Mouse (Mus musculus): Measurements from ENCODE around the gene Dhx15. TPM values are rescaled to one million over a fixed set of nuclear protein-coding genes. Genes with fewer than 3 reads are reported as not detected.
A peak's percentile ranks its signal among the peaks of the same experiment; 100 is the strongest.

Dhx15 gene
- polyA plus RNA-seq, 1 experiment from 2014 or later: 169 TPM

DNA sequence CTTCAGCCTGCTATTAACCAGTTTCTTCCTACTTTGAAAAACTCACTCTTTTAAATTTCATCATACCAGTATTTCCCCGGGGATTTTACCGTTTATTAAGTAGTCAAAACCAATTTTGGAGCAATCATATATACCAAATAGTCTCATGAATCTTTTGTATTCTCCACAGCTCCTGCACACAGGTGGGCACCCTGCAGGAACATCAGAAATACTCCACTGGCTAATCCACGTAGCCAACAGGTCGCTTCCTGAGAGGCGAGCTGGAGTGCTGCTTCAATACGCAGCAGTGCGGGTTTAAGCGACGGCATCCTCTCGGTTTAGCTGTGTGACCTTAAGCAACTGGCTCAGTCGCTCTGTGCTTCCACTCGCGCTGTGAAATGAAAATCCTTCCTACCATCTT, 58.9 kb downstream of the Dhx15 start:
- Histone ChIP-seq H3K27ac (ENCODE audit: low read length) (no peak overlapping the region), H3K4me1 (replicated peaks; ENCODE audit: control insufficient read depth, insufficient read depth, low read length) (no peaks in the 10 kb centered on the region), H3K27me3 (replicated peaks; ENCODE audit: control insufficient read depth, insufficient read depth, low read length) (no peaks in the 10 kb centered on the region), H3K9ac (replicated peaks; ENCODE audit: low read depth, low read length) (no peak overlapping the region), H3K36me3 (ENCODE audit: control insufficient read depth, insufficient read depth) (no peaks in the 10 kb centered on the region), H3K4me3 (replicated peaks; ENCODE audit: low read length) (no peak overlapping the region), H3K4me2 (ENCODE audit: low read length) (no peak overlapping the region), H3K9me3 (ENCODE audit: control insufficient read depth, low read length) (no peaks in the 10 kb centered on the region)
- 94% methylated on average over 13 of the region's 13 CpGs for WGBS
- ATAC-seq: no peak

DNA sequence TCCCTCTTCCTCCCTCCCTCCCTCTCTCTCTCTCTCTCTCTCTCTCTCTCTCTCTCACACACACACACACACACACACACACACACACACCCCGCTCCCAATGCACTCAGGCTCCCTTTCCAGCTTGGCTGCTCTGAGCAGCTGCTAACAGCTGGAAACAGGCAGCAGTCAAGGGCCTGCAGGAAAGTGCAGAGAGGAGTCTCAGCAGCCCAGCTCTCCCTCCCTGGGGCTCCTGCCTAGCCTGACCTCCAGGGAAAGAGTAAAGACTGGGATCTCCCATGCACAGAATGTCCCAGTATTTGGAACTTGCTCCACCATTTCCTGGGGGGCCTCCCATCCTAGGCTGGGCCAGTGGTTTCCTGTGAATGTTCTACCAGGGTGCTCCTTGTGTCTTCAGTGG, 59.8 kb downstream of the Dhx15 start:
- Histone ChIP-seq H3K4me3 (replicated peaks; ENCODE audit: low read length) (no peak overlapping the region), H3K4me2 (ENCODE audit: low read length) (no peak overlapping the region), H3K9ac (replicated peaks; ENCODE audit: low read depth, low read length) (no peak overlapping the region), H3K9me3 (ENCODE audit: control insufficient read depth, low read length) (no peaks in the 10 kb centered on the region), H3K4me1 (replicated peaks; ENCODE audit: control insufficient read depth, insufficient read depth, low read length) (no peaks in the 10 kb centered on the region), H3K27me3 (replicated peaks; ENCODE audit: control insufficient read depth, insufficient read depth, low read length) (no peaks in the 10 kb centered on the region), H3K27ac (ENCODE audit: low read length) (no peak overlapping the region), H3K36me3 (ENCODE audit: control insufficient read depth, insufficient read depth) (no peaks in the 10 kb centered on the region)
- WGBS: 100% methylated on average over 1 of the region's 1 CpGs
- no peak for ATAC-seq

DNA sequence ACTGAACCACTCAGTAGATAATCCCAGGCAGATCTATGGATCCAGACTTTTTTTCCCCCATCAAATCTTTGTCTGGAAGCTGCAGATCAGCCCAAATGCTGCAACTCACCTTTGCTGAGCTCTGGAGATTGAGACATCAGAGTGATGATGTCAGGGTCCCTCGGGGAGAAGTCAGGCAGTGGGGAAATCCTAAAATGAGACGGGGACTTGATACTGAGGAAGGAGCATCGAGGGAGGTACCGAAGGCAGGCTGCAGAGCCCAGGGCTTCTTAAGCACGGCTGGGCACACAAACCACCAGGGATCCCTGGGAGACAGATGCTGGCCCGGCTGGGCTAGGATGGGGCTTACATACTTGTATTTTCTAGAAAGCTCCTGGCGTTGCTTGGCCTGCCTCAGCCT, 64.1 kb downstream of the Dhx15 start:
- Histone ChIP-seq H3K36me3 (ENCODE audit: control insufficient read depth, insufficient read depth) (no peaks in the 10 kb centered on the region), H3K27ac (ENCODE audit: low read length) (no peak overlapping the region), H3K9me3 (ENCODE audit: control insufficient read depth, low read length) (no peaks in the 10 kb centered on the region), H3K4me2 (ENCODE audit: low read length) (no peak overlapping the region), H3K4me1 (replicated peaks; ENCODE audit: control insufficient read depth, insufficient read depth, low read length) (no peaks in the 10 kb centered on the region), H3K27me3 (replicated peaks; ENCODE audit: control insufficient read depth, insufficient read depth, low read length) (no peaks in the 10 kb centered on the region), H3K4me3 (replicated peaks; ENCODE audit: low read length) (no peak overlapping the region), H3K9ac (replicated peaks; ENCODE audit: low read depth, low read length) (no peak overlapping the region)
- 77% methylated on average over 7 of the region's 7 CpGs for WGBS
- ATAC-seq: no peak

DNA sequence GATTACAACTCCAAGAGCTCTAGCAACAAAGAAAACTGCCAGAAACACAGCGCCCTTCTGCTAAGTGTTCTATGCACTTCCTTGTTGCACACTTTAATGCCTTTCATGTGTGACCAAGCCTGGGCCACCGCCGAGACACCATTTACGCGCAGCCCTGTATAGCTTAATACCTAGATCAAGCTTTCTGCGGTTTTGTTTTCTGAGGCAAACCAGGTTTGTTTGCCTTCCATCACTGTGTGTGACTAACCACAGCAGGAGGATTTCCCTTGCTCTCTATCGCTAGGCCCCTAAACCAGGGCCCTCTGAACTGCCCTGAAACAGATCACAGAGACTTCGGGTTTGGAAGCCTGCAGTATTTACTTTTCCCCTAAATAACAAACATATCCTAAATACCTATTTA, 64.5 kb downstream of the Dhx15 start:
- Histone ChIP-seq H3K4me3 (replicated peaks; ENCODE audit: low read length) (no peak overlapping the region), H3K4me1 (replicated peaks; ENCODE audit: control insufficient read depth, insufficient read depth, low read length) (no peaks in the 10 kb centered on the region), H3K36me3 (ENCODE audit: control insufficient read depth, insufficient read depth) (no peaks in the 10 kb centered on the region), H3K4me2 (ENCODE audit: low read length) (no peak overlapping the region), H3K9ac (replicated peaks; ENCODE audit: low read depth, low read length) (no peak overlapping the region), H3K9me3 (ENCODE audit: control insufficient read depth, low read length) (no peaks in the 10 kb centered on the region), H3K27ac (ENCODE audit: low read length) (no peak overlapping the region), H3K27me3 (replicated peaks; ENCODE audit: control insufficient read depth, insufficient read depth, low read length) (no peaks in the 10 kb centered on the region)
- WGBS: 79% methylated on average over 8 of the region's 8 CpGs
- no peak for ATAC-seq

DNA sequence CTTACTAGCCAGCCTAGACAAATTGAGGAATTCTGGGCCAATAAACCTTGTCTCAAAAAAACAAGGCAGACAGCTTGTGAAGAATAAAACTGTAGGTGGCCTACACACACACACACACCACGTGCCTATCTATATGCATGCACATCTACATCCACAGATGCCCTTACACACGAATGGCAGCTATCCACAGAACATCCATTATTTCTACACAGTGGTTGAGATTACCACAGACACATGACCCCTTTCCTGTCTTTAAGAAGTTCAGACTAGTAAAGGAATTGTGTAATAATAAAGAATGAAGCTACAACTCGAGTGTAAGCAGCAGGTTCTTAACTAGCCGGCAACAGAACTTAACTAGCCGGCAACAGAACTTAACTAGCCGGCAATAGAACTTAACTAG, 68.2 kb downstream of the Dhx15 start:
- Histone ChIP-seq H3K9ac (replicated peaks; ENCODE audit: low read depth, low read length) (no peak overlapping the region), H3K4me2 (ENCODE audit: low read length) (no peak overlapping the region), H3K27ac (ENCODE audit: low read length) (no peak overlapping the region), H3K36me3 (ENCODE audit: control insufficient read depth, insufficient read depth) (no peaks in the 10 kb centered on the region), H3K4me3 (replicated peaks; ENCODE audit: low read length) (no peak overlapping the region), H3K9me3 (ENCODE audit: control insufficient read depth, low read length) (no peaks in the 10 kb centered on the region), H3K4me1 (replicated peaks; ENCODE audit: control insufficient read depth, insufficient read depth, low read length) (no peaks in the 10 kb centered on the region), H3K27me3 (replicated peaks; ENCODE audit: control insufficient read depth, insufficient read depth, low read length) (no peaks in the 10 kb centered on the region; the same call in 1 of the 2 replicates)
- no peak for ATAC-seq
- WGBS: 92% methylated on average over 6 of the region's 6 CpGs

DNA sequence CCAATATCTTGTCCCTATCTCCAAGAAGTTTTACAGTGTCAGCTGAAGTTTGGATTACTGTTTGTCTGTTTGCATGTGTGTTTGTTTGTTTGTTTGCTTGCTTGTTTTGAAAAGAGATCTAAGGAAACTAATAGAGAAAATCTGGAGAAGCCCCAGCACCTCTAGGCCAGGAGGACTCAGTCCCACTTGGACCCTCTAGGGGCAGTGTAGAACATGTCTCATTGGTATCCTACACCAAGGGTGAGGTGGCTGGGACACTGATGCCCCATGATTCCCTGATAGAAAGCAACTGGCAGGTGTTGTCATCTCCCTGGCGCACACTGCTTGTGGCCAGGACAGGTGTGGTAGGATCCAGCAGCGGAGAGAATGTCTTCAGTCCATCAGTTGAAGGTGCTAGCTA, 70.5 kb downstream of the Dhx15 start:
- Histone ChIP-seq H3K4me2 (ENCODE audit: low read length) (no peak overlapping the region), H3K4me3 (replicated peaks; ENCODE audit: low read length) (no peak overlapping the region), H3K4me1 (replicated peaks; ENCODE audit: control insufficient read depth, insufficient read depth, low read length) (peaks cover 8% of the 10 kb centered on the region), H3K9ac (replicated peaks; ENCODE audit: low read depth, low read length) (no peak overlapping the region), H3K9me3 (ENCODE audit: control insufficient read depth, low read length) (no peaks in the 10 kb centered on the region), H3K27ac (ENCODE audit: low read length) (no peak overlapping the region), H3K36me3 (ENCODE audit: control insufficient read depth, insufficient read depth) (no peaks in the 10 kb centered on the region), H3K27me3 (replicated peaks; ENCODE audit: control insufficient read depth, insufficient read depth, low read length) (no peaks in the 10 kb centered on the region; the same call in 1 of the 2 replicates)
- WGBS: 60% methylated on average over 2 of the region's 2 CpGs
- no peak for ATAC-seq

DNA sequence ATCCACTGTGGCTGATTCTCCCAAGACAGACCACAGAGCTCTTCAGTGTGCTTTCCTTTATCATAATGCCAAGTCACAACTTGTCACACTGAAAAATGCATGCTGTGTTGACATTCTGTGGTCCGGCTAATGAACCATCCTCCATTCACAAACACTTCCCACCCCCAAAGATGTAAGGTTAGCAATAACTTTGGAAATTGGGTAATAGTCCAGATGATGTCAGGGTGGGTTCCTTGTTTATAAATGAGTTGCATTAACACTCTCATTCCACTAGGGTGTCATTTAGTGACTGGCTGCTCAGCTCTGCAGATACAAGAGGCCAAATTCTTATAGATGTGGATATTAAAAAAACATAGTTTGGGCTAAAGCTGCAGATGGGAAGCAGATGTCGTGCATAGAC, 71.1 kb downstream of the Dhx15 start:
- 79% methylated on average over 2 of the region's 2 CpGs for WGBS
- no peak for ATAC-seq

DNA sequence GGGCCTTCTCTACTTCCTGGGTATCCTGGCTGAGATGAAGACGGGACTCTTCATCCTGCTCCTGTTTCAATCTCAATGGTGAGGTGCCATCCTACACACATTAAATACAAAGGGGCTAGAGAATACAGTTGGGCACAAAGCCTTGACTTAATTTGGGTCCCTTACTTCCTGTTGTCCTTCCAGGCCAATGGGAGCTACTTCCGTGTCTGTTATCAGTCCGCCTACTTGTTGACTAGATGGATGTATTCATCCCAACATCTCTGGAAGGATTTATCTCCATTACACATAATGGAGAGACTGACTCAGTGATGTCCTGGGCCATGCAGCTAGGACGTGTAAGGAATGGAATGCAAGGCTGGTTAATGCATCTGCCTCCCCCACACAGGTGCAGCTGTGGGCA, 72.5 kb downstream of the Dhx15 start:
- no peaks in the 10 kb centered on the region for H3K9me3 ChIP-seq (ENCODE audit: control insufficient read depth, low read length)
- WGBS: 92% methylated on average over 4 of the region's 4 CpGs
- H3K9ac ChIP-seq (replicated peaks; ENCODE audit: low read depth, low read length): no peak overlapping the region
- H3K27ac ChIP-seq (ENCODE audit: low read length): no peak overlapping the region
- no peak overlapping the region for H3K4me2 ChIP-seq (ENCODE audit: low read length)
- H3K27me3 ChIP-seq (replicated peaks; ENCODE audit: control insufficient read depth, insufficient read depth, low read length): no peaks in the 10 kb centered on the region; the same call in 1 of the 2 replicates
- H3K4me3 ChIP-seq (replicated peaks; ENCODE audit: low read length): no peak overlapping the region
- no peak for ATAC-seq
- no peaks in the 10 kb centered on the region for H3K36me3 ChIP-seq (ENCODE audit: control insufficient read depth, insufficient read depth)
- H3K4me1 ChIP-seq (replicated peaks; ENCODE audit: control insufficient read depth, insufficient read depth, low read length): peaks cover 24% of the 10 kb centered on the region

More for the DNA sequence above, 71.1 kb downstream of the Dhx15 start:
- Histone ChIP-seq H3K4me3 (replicated peaks; ENCODE audit: low read length) (no peak overlapping the region), H3K9me3 (ENCODE audit: control insufficient read depth, low read length) (no peaks in the 10 kb centered on the region), H3K4me1 (replicated peaks; ENCODE audit: control insufficient read depth, insufficient read depth, low read length) (peaks cover 15% of the 10 kb centered on the region), H3K36me3 (ENCODE audit: control insufficient read depth, insufficient read depth) (no peaks in the 10 kb centered on the region), H3K27me3 (replicated peaks; ENCODE audit: control insufficient read depth, insufficient read depth, low read length) (no peaks in the 10 kb centered on the region; the same call in 1 of the 2 replicates), H3K4me2 (ENCODE audit: low read length) (no peak overlapping the region), H3K9ac (replicated peaks; ENCODE audit: low read depth, low read length) (no peak overlapping the region), H3K27ac (ENCODE audit: low read length) (no peak overlapping the region)

DNA sequence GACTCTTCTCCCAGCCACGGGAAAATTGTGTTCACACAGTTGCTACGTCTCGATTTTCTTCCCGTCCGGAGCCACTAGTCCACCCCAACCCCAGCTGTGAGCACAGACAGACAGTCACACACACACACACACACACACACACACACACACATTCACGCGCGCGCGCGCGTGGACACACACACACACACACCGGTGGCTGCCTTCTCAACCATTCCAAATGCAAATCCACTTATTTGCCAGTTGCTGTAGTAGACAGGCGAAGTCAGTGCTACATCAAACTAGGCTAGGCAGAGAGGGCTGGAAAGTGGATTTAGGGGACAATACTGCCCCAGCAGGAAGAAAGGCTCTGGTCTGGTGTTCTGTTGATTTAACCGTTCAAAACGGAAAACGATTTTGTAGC, 73.9 kb downstream of the Dhx15 start:
- H3K27me3 ChIP-seq (replicated peaks; ENCODE audit: control insufficient read depth, insufficient read depth, low read length): peaks cover 4% of the 10 kb centered on the region; the same call in 1 of the 2 replicates
- peaks cover 34% of the 10 kb centered on the region for H3K4me1 ChIP-seq (replicated peaks; ENCODE audit: control insufficient read depth, insufficient read depth, low read length)
- no peaks in the 10 kb centered on the region for H3K36me3 ChIP-seq (ENCODE audit: control insufficient read depth, insufficient read depth)
- peak overlapping the region; percentile 100 for H3K4me2 ChIP-seq (ENCODE audit: low read length)
- no peak overlapping the region for H3K27ac ChIP-seq (ENCODE audit: low read length)
- ATAC-seq: 0 out of 2 replicates have a peak, but pooled peaks have one; percentile 2
- no peaks in the 10 kb centered on the region for H3K9me3 ChIP-seq (ENCODE audit: control insufficient read depth, low read length)
- H3K9ac ChIP-seq (replicated peaks; ENCODE audit: low read depth, low read length): no peak overlapping the region; the same call in 1 of the 2 replicates
- H3K4me3 ChIP-seq (replicated peaks; ENCODE audit: low read length): peak overlapping the region; percentile 64
- WGBS: 2% methylated on average over 17 of the region's 17 CpGs

DNA sequence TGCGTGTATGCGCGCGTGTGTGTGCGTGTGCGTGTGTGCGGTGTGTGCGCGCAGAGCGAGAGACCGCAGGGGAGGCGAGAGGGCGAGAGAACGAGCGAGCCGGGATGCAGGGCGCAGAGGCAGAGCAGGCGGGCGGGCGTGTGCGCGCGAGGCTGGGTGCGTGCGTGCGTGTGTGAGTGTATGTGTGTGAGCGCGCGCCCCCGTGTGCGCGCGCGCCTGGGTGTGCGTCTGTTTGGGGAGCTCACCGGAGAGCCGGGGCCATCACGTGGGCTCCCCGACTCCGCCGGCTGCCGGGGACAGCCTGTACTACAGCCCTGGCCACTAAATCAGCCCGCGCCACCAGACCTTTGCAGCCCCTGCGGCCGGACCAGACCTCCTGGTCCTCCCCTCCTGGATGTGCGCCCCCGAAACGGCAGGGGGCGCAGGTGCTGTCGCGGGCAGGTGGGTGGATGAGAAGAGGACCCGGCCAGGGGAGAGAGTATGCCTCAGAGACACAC, 74.4 kb downstream of the Dhx15 start:
- Histone ChIP-seq H3K36me3 (ENCODE audit: control insufficient read depth, insufficient read depth) (no peaks in the 10 kb centered on the region), H3K4me2 (ENCODE audit: low read length) (peak overlapping the region; percentile 100), H3K27ac (ENCODE audit: low read length) (peak overlapping the region; percentile 50; the same call in 1 of the 2 replicates), H3K4me1 (replicated peaks; ENCODE audit: control insufficient read depth, insufficient read depth, low read length) (peaks cover 35% of the 10 kb centered on the region), H3K9me3 (ENCODE audit: control insufficient read depth, low read length) (no peaks in the 10 kb centered on the region), H3K9ac (replicated peaks; ENCODE audit: low read depth, low read length) (peak overlapping the region; percentile 70), H3K4me3 (replicated peaks; ENCODE audit: low read length) (peak overlapping the region; percentile 64), H3K27me3 (replicated peaks; ENCODE audit: control insufficient read depth, insufficient read depth, low read length) (peaks cover 4% of the 10 kb centered on the region; the same call in 1 of the 2 replicates)
- ATAC-seq: peak; percentile 91
- WGBS: under 1% methylated on average over 47 of the region's 53 CpGs
